Mouse (Mus musculus) kidney, adult 2 months (tissue): Measurements from ENCODE around the gene Gtf2i. TPM values are rescaled to one million over a fixed set of nuclear protein-coding genes. Genes with fewer than 3 reads are reported as not detected.

Experiments used
- DNase-seq: peaks from one replicate; pipeline ENCODE4 v3.0.0; 2021
- H3K27ac ChIP-seq: fragments of 200-500 bp; 2 replicates; pipeline ENCODE4 v1.5.1; 2012; ENCODE audit warnings: low read depth, low read length, control low read depth, inconsistent platforms; ENCODE audit not compliant: insufficient read depth
- H3K27me3 ChIP-seq: fragments of 200-500 bp; replicated peaks from 2 replicates; pipeline ENCODE4 v1.6.1; 2012; ENCODE audit warnings: mild to moderate bottlenecking, moderate library complexity, low read length, inconsistent platforms; ENCODE audit not compliant: control insufficient read depth, insufficient read depth
- H3K36me3 ChIP-seq: fragments of 200-500 bp; 2 replicates; pipeline ENCODE4 v1.6.1; 2012; ENCODE audit warnings: mild to moderate bottlenecking, moderate library complexity, low read length, inconsistent platforms; ENCODE audit not compliant: control insufficient read depth, insufficient read depth
- H3K4me1 ChIP-seq: fragments of 200-500 bp; 2 replicates; pipeline ENCODE4 v1.6.1; 2011; ENCODE audit warnings: low read length; ENCODE audit not compliant: control insufficient read depth, insufficient read depth
- H3K4me3 ChIP-seq: fragments of 200-500 bp; 2 replicates; pipeline ENCODE4 v1.5.1; 2011; ENCODE audit warnings: mild to moderate bottlenecking, low read depth, low read length, control low read depth; ENCODE audit not compliant: insufficient read depth
- CTCF ChIP-seq: fragments of 200-500 bp; conservative IDR thresholded peaks from 2 replicates; pipeline ENCODE4 v1.5.1; 2011; ENCODE audit warnings: low read depth, mild to moderate bottlenecking, control low read depth, low read length, moderate library complexity, mixed read lengths; ENCODE audit not compliant: insufficient read depth, insufficient read length
- POLR2A ChIP-seq: fragments of 200-500 bp; IDR thresholded peaks from one replicate; pipeline ENCODE4 v1.6.1; 2011; ENCODE audit warnings: low read depth, low read length, control low read depth
- WGBS: fragments of 180-500 bp; shearing (Covaris S2); methylation state at CpG from one replicate; pipeline ENCODE4 v1.1.7; 2018; 5-methylcytosine and 5-hydroxymethylcytosine counted together
- polyA plus RNA-seq: library from polyadenylated mRNA; depleted of rRNA; stranded (reverse); fragments of >200 nt; gene quantifications from 2 replicates; pipeline ENCODE4 v1.2.3, GENCODE M21; 2012

Gene Gtf2i
- polyA plus RNA-seq, 1 experiment: 103 TPM

DNA sequence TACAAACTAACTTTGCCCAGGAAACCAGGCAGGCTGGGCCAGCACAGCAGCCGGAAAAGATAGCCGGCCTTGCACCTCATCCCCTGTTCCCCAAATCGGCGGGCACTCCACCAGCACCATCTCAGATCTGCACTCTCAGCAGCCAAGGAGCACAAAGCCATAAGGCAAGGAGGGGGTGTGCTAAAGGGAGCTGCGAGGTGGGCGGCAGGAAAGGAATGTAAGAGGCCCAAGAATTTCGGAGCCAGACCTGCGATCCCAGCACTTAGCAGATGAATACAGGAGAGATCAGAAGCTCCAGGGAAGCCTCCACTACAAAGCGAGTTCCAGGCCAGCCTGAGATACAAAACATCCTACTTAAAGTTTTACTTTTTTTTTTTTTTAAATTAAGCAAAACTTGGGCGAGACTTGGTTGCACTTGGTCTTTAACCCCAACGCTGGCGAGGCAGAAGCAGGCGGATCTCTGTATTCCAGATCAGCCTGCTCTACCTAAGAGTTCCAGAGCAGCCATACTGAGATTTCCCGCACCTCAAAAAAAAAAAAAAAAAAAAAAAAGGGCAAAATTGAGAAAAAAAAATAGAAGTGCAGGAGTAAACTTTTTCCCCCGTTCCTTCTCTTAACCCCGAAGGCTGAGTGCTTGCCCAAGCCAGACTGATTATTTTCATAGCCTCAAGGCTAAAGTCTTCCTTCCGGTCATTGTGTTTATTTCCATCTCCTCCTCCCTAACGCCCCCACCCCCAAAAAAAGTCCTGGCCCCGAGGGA lies 1.7 kb downstream of the Gtf2i start:
- no peaks in the 10 kb centered on the region for H3K27me3 ChIP-seq
- TF ChIP-seq POLR2A (no peak), CTCF (no peak)
- peak overlapping the region; percentile 65 for H3K27ac ChIP-seq
- peak overlapping the region; percentile 92 for H3K4me3 ChIP-seq
- 6% methylated on average over 19 of the region's 19 CpGs for WGBS
- peak; percentile 50 for DNase-seq
- peaks cover 18% of the 10 kb centered on the region for H3K4me1 ChIP-seq
- H3K36me3 ChIP-seq: no peaks in the 10 kb centered on the region; the same call in 1 of the 2 replicates

DNA sequence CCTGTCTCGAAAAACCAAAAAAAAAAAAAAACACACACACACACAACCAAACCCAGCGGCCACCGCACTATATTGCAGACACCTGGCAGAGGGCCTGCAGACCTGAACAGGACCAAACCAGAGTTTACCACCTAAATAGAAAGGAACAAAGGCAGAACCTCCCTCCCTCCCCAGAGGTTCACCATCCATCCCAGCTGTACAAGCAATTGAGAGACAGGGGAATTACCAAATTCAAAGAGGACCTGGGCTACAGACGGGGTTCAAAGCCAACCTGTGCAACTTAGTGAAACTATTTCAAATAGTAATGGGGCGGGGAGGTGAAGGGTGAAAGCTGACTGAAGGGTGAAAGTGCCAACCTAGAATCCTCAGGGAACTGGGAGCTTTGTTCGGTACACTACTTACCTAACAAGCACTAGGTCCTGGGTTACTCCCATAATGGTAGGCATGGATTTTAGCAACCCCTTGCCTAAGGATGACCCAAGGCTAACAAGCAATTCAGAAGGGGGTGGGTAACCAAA lies 2.6 kb downstream of the Gtf2i start:
- Histone ChIP-seq H3K27me3 (no peaks in the 10 kb centered on the region), H3K27ac (peak overlapping the region; percentile 43), H3K4me3 (no peak overlapping the region), H3K36me3 (no peaks in the 10 kb centered on the region; the same call in 1 of the 2 replicates), H3K4me1 (peaks cover 17% of the 10 kb centered on the region)
- DNase-seq: peak; percentile 43
- TF ChIP-seq CTCF (no peak), POLR2A (no peak)
- WGBS: 38% methylated on average over 6 of the region's 6 CpGs

GRCm38 (mm10) chr5:134310201-134310600 lies 4.4 kb downstream of the Gtf2i start:
- no peaks in the 10 kb centered on the region for H3K27me3 ChIP-seq
- no peak overlapping the region for H3K4me3 ChIP-seq
- H3K36me3 ChIP-seq: no peaks in the 10 kb centered on the region; the same call in 1 of the 2 replicates
- no peak for DNase-seq
- TF ChIP-seq CTCF: no peak
- TF ChIP-seq POLR2A: no peak
- peaks cover 7% of the 10 kb centered on the region for H3K4me1 ChIP-seq
- 93% methylated on average over 9 of the region's 9 CpGs for WGBS
- H3K27ac ChIP-seq: no peak overlapping the region

GRCm38 (mm10) chr5:134309345-134309744 lies 5.2 kb downstream of the Gtf2i start:
- 97% methylated on average over 1 of the region's 1 CpGs for WGBS
- Histone ChIP-seq H3K4me1 (peaks cover 7% of the 10 kb centered on the region), H3K27me3 (no peaks in the 10 kb centered on the region), H3K27ac (no peak overlapping the region), H3K36me3 (no peaks in the 10 kb centered on the region; the same call in 1 of the 2 replicates), H3K4me3 (no peak overlapping the region)
- no peak for DNase-seq
- no peak for TF ChIP-seq POLR2A
- TF ChIP-seq CTCF: no peak

GRCm38 (mm10) chr5:134304639-134305038 lies 9.9 kb downstream of the Gtf2i start:
- no peak overlapping the region for H3K4me3 ChIP-seq
- H3K27ac ChIP-seq: no peak overlapping the region
- H3K4me1 ChIP-seq: peaks cover 7% of the 10 kb centered on the region; the same call in 1 of the 2 replicates
- TF ChIP-seq CTCF: no peak
- no peak for TF ChIP-seq POLR2A
- WGBS: 80% methylated on average over 6 of the region's 6 CpGs
- H3K27me3 ChIP-seq: no peaks in the 10 kb centered on the region
- no peak for DNase-seq
- H3K36me3 ChIP-seq: no peaks in the 10 kb centered on the region

GRCm38 (mm10) chr5:134295277-134296050 lies 19.1 kb downstream of the Gtf2i start:
- TF ChIP-seq POLR2A (no peak), CTCF (no peak)
- whole genome bisulfite sequencing: 49% methylated on average over 16 of the region's 16 CpGs
- peak; percentile 88 for DNase-seq
- H3K4me1 ChIP-seq: peaks cover 8% of the 10 kb centered on the region; the same call in 1 of the 2 replicates
- H3K4me3 ChIP-seq: no peak overlapping the region
- H3K27ac ChIP-seq: peak overlapping the region; percentile 58
- no peaks in the 10 kb centered on the region for H3K27me3 ChIP-seq
- no peaks in the 10 kb centered on the region for H3K36me3 ChIP-seq

GRCm38 (mm10) chr5:134294606-134295005 lies 20.0 kb downstream of the Gtf2i start:
- Histone ChIP-seq H3K27ac (0 out of 2 replicates have a peak overlapping the region, but pooled peaks have one; percentile 58), H3K27me3 (no peaks in the 10 kb centered on the region), H3K4me3 (no peak overlapping the region), H3K36me3 (no peaks in the 10 kb centered on the region), H3K4me1 (peaks cover 8% of the 10 kb centered on the region; the same call in 1 of the 2 replicates)
- DNase-seq: peak; percentile 80
- TF ChIP-seq CTCF (no peak), POLR2A (no peak)
- WGBS: 49% methylated on average over 7 of the region's 7 CpGs
